Mouse (Mus musculus): ENCODE results near the gene Lmnb2. TPM values are rescaled to one million over a fixed set of nuclear protein-coding genes. Genes with fewer than 3 reads are reported as not detected.

Lmnb2 gene
- polyA plus RNA-seq, 1 experiment from 2014 or later: 23.6 TPM

- Histone ChIP-seq H3K9ac (no peak overlapping the region), H3K4me2 (no peak overlapping the region), H3K9me3 (replicated peaks) (no peaks in the 10 kb centered on the region), H3K27me3 (replicated peaks) (peaks cover 27% of the 10 kb centered on the region), H3K4me3 (no peak overlapping the region), H3K4me1 (peaks cover 41% of the 10 kb centered on the region), H3K27ac (no peak overlapping the region), H3K36me3 (no peaks in the 10 kb centered on the region)
- no peak for ATAC-seq
- 19% methylated on average over 10 of the region's 10 CpGs for WGBS (ENCODE audit: insufficient replicate concordance)
Measured at GRCm38 (mm10) chr10:80881301-80881700, 36.7 kb downstream of the Lmnb2 start.

- ATAC-seq: no peak
- H3K27ac ChIP-seq: peak overlapping the region; percentile 87
- H3K4me2 ChIP-seq: peak overlapping the region; percentile 55
- H3K9ac ChIP-seq: no peak overlapping the region
- H3K9me3 ChIP-seq (replicated peaks): no peaks in the 10 kb centered on the region
- no peaks in the 10 kb centered on the region for H3K36me3 ChIP-seq
- no peak overlapping the region for H3K4me3 ChIP-seq
- peaks cover 24% of the 10 kb centered on the region for H3K27me3 ChIP-seq (replicated peaks)
- peaks cover 44% of the 10 kb centered on the region for H3K4me1 ChIP-seq
- WGBS (ENCODE audit: insufficient replicate concordance): 66% methylated on average over 2 of the region's 2 CpGs
Measured at GRCm38 (mm10) chr10:80880901-80881300, 37.1 kb downstream of the Lmnb2 start.

DNA sequence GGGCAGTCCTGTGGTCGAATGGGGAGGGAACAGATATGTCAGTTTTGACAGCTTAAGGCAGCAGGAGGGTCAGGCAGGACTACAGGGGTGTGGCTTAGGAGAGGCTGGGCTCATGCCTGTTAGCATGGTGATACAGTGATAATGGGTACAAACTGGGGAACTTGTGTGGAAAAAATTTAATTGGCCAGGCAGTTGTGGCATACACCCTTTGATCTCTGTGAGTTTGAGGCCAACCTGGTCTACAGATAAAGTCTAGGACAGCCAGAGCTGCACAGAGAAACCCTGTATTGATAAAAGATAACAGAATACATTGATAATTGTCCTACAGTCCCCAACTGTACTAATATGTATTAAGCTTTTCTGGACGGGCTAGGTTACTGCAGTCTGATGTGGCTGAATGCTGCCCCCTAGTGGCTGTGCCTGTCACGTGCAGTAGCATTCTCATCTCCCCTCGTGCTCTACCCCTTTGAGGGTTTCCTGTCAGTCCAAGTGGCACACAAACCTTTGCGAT, 37.9 kb downstream of the Lmnb2 start:
- Histone ChIP-seq H3K36me3 (no peaks in the 10 kb centered on the region), H3K4me1 (peaks cover 48% of the 10 kb centered on the region), H3K4me3 (no peak overlapping the region), H3K9ac (peak overlapping the region; percentile 44), H3K4me2 (peak overlapping the region; percentile 55), H3K27me3 (replicated peaks) (peaks cover 17% of the 10 kb centered on the region; the same call in 1 of the 2 replicates), H3K9me3 (replicated peaks) (no peaks in the 10 kb centered on the region), H3K27ac (peak overlapping the region; percentile 87)
- 3% methylated on average over 5 of the region's 5 CpGs for WGBS (ENCODE audit: insufficient replicate concordance)
- peak; percentile 90 for ATAC-seq

- peak overlapping the region; percentile 52 for H3K27ac ChIP-seq
- H3K27me3 ChIP-seq (replicated peaks): peaks cover 24% of the 10 kb centered on the region
- ATAC-seq: no peak
- 17% methylated on average over 3 of the region's 3 CpGs for WGBS (ENCODE audit: insufficient replicate concordance)
- H3K9me3 ChIP-seq (replicated peaks): no peaks in the 10 kb centered on the region
- no peaks in the 10 kb centered on the region for H3K36me3 ChIP-seq
- H3K4me3 ChIP-seq: no peak overlapping the region
- no peak overlapping the region for H3K4me2 ChIP-seq
- peaks cover 59% of the 10 kb centered on the region for H3K4me1 ChIP-seq
- H3K9ac ChIP-seq: peak overlapping the region; percentile 43; the same call in 1 of the 2 replicates
Measured at GRCm38 (mm10) chr10:80876594-80876993, 41.5 kb downstream of the Lmnb2 start.

DNA sequence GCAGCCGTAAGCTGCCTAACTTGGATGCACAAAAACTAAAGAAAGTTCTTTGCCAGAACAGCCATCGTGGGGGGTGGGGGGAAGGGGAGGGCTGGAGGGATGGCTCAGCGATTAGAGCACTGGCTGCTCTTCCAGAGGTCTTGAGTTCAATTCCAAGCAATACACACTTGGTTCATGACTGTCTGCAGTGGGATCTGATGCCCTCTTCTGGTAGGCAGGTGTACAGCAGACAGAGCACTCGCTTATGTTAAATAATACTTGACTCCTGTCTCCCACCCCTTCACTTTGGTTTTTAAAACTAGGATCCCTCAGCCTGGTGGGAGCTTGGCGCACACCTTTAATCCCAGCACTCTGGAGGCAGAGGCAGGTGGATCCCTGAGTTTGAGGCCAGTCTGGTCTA, 42.0 kb downstream of the Lmnb2 start:
- Histone ChIP-seq H3K4me1 (peaks cover 58% of the 10 kb centered on the region), H3K4me2 (no peak overlapping the region), H3K36me3 (no peaks in the 10 kb centered on the region), H3K9ac (peak overlapping the region; percentile 43; the same call in 1 of the 2 replicates), H3K4me3 (no peak overlapping the region), H3K27ac (peak overlapping the region; percentile 52; the same call in 1 of the 2 replicates), H3K27me3 (replicated peaks) (peaks cover 29% of the 10 kb centered on the region), H3K9me3 (replicated peaks) (no peaks in the 10 kb centered on the region)
- ATAC-seq: no peak
- 29% methylated on average over 5 of the region's 5 CpGs for WGBS (ENCODE audit: insufficient replicate concordance)

DNA sequence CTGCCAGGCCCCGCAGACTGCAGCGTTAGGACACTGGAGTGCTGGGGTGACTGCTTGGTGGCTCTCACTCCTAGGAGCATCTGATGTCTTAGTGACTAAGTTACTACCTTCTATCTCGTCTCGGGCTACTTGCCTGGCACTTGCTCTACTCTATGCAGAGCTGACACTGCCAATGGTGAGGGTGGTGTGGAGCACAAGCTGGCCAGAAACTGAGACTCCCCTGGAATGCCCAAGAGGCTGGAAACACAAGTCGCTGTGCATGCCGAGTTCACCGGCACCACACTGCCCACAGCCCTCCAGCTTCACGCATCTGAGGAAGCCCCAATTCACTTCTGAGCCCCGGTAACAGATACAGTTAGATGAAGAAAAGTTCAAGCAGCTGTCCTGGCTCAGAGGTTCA, 44.0 kb downstream of the Lmnb2 start:
- Histone ChIP-seq H3K27ac (no peak overlapping the region), H3K4me1 (peaks cover 38% of the 10 kb centered on the region), H3K9me3 (replicated peaks) (no peaks in the 10 kb centered on the region), H3K27me3 (replicated peaks) (peaks cover 32% of the 10 kb centered on the region), H3K4me2 (no peak overlapping the region), H3K36me3 (no peaks in the 10 kb centered on the region), H3K4me3 (no peak overlapping the region), H3K9ac (no peak overlapping the region)
- 69% methylated on average over 9 of the region's 9 CpGs for WGBS (ENCODE audit: insufficient replicate concordance)
- no peak for ATAC-seq

- H3K4me2 ChIP-seq: no peak within 1 kb of the TSS
- 25% methylated on average over 9 of the region's 9 CpGs for WGBS (ENCODE audit: insufficient replicate concordance)
- H3K9me3 ChIP-seq (replicated peaks): no peaks in the 10 kb centered on the region
- H3K9ac ChIP-seq: no peak within 1 kb of the TSS
- peaks cover 32% of the 10 kb centered on the region for H3K27me3 ChIP-seq (replicated peaks)
- H3K36me3 ChIP-seq: peaks cover 23% of the 10 kb centered on the region
- peaks cover 21% of the 10 kb centered on the region for H3K4me1 ChIP-seq
- no peak within 1 kb of the TSS for H3K4me3 ChIP-seq
- ATAC-seq: no peak
- H3K27ac ChIP-seq: no peak within 1 kb of the TSS
Measured at GRCm38 (mm10) chr10:80871581-80871980, 46.5 kb downstream of the Lmnb2 start, which contains the start of gene Tmprss9. Gene Tmprss9, plus strand, starts transcription at chr10:80871848.

DNA sequence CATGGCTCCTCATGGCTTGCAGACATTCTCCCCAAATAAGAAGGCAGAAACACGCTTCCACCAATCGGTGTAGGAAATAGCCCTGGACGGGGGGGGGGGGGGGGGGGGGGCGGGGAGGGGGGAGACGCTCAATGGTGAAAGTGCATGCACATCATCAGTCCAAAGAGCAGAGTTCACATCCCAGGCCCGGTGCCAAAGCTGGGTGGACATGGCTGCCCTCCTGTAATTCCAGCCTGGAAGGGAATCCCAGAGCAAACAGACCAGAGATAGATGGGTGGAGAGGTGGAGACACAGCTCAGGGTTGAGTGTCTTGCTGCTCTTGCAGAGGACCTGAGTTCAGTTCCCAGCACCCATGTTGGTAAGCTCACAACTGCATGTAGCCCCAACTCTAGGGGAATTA, 47.1 kb downstream of the Lmnb2 start:
- H3K27ac ChIP-seq: no peak overlapping the region
- H3K9me3 ChIP-seq (replicated peaks): no peaks in the 10 kb centered on the region
- H3K27me3 ChIP-seq (replicated peaks): peaks cover 32% of the 10 kb centered on the region
- WGBS (ENCODE audit: insufficient replicate concordance): 67% methylated on average over 3 of the region's 6 CpGs
- H3K4me2 ChIP-seq: no peak overlapping the region
- peaks cover 16% of the 10 kb centered on the region; the same call in 1 of the 2 replicates for H3K4me1 ChIP-seq
- H3K9ac ChIP-seq: no peak overlapping the region
- H3K36me3 ChIP-seq: peaks cover 29% of the 10 kb centered on the region
- no peak for ATAC-seq
- H3K4me3 ChIP-seq: no peak overlapping the region

DNA sequence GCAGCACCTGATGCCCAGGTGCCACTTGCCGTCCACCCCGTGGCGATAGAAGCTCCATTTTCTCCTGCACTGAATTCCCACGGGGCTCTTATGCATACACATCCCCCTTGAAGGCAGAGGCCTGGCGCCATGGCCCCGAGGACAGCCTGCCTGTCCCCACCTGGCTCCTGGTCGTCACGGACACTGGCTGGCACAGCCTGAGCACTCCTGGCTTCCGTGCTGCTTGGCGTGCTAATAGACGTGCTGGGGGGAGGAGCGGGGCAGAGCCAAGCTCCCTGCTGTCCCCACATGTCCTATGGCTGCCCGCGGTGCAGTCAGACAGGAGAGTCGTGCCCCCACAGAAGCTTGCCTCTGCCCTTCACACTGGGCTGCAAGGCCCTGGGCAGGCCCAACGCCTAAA, 53.6 kb downstream of the Lmnb2 start:
- Histone ChIP-seq H3K4me1 (peaks cover 45% of the 10 kb centered on the region), H3K9ac (no peak overlapping the region), H3K4me2 (no peak overlapping the region), H3K36me3 (peaks cover 85% of the 10 kb centered on the region), H3K4me3 (no peak overlapping the region), H3K27me3 (replicated peaks) (no peaks in the 10 kb centered on the region; the same call in 1 of the 2 replicates), H3K27ac (peak overlapping the region; percentile 82; the same call in 1 of the 2 replicates), H3K9me3 (replicated peaks) (no peaks in the 10 kb centered on the region)
- 89% methylated on average over 16 of the region's 16 CpGs for WGBS (ENCODE audit: insufficient replicate concordance)
- ATAC-seq: no peak

DNA sequence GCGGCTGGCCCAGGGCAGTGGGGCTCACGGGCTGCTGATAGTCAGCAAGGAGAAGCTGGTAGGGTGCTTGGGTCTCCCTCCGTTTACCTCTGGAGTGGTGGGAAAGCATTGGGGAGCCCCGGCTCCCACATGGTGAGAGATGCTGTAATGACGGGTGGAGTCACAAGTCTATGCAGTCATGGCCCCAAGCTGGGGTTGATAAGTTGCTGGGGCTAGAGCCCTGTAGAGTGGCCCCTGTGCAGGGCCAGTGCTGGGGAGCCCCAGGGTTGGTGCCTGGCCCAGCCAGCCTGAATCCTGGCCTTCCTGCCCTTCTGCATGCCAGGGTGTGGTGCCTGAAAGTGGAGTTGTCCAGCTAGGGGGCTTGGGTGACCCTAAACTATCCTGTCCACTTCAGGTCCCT, 55.7 kb downstream of the Lmnb2 start:
- H3K4me2 ChIP-seq: peak overlapping the region; percentile 52
- 0 out of 2 replicates have a peak overlapping the region, but pooled peaks have one; percentile 2 for H3K4me3 ChIP-seq
- H3K36me3 ChIP-seq: peaks cover 77% of the 10 kb centered on the region
- H3K4me1 ChIP-seq: peaks cover 66% of the 10 kb centered on the region
- no peaks in the 10 kb centered on the region for H3K9me3 ChIP-seq (replicated peaks)
- ATAC-seq: peak; percentile 57
- no peaks in the 10 kb centered on the region for H3K27me3 ChIP-seq (replicated peaks)
- WGBS (ENCODE audit: insufficient replicate concordance): 66% methylated on average over 5 of the region's 5 CpGs
- peak overlapping the region; percentile 82 for H3K27ac ChIP-seq
- peak overlapping the region; percentile 58 for H3K9ac ChIP-seq

GRCm38 (mm10) chr10:80858350-80858935, 59.6 kb downstream of the Lmnb2 start:
- 19% methylated on average over 7 of the region's 7 CpGs for WGBS (ENCODE audit: insufficient replicate concordance)
- peak overlapping the region; percentile 93 for H3K4me2 ChIP-seq
- peaks cover 92% of the 10 kb centered on the region for H3K4me1 ChIP-seq
- H3K4me3 ChIP-seq: peak overlapping the region; percentile 91
- H3K36me3 ChIP-seq: peaks cover 43% of the 10 kb centered on the region
- peak overlapping the region; percentile 97 for H3K9ac ChIP-seq
- peak overlapping the region; percentile 99 for H3K27ac ChIP-seq
- peak; percentile 85 for ATAC-seq
- H3K27me3 ChIP-seq (replicated peaks): no peaks in the 10 kb centered on the region
- no peaks in the 10 kb centered on the region for H3K9me3 ChIP-seq (replicated peaks)

DNA sequence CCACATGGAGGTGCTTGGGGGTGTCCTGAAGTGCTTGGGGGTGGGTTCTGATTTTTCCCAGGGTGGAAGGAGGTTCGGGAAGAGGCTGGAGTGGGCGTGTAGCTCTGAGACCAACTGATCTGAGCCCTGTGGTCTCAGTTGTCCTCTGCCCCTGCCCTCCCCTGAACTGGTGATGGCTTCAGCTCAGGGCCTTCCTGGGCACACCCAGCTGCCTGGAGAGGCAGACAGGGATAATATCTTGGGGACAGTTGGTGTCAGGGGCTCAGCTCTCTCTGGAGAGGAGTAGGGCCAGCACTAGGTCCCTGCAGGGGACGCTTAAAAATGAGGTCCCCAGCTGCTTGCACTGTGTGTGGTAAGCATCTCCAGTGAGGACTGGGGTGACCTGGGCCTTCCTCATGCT, 60.2 kb downstream of the Lmnb2 start:
- Histone ChIP-seq H3K4me2 (peak overlapping the region; percentile 93), H3K4me1 (peaks cover 90% of the 10 kb centered on the region), H3K4me3 (peak overlapping the region; percentile 91), H3K27me3 (replicated peaks) (no peaks in the 10 kb centered on the region), H3K36me3 (peaks cover 43% of the 10 kb centered on the region), H3K9me3 (replicated peaks) (no peaks in the 10 kb centered on the region), H3K9ac (peak overlapping the region; percentile 97), H3K27ac (peak overlapping the region; percentile 99)
- 17% methylated on average over 3 of the region's 3 CpGs for WGBS (ENCODE audit: insufficient replicate concordance)
- peak; percentile 75 for ATAC-seq
